Mouse (Mus musculus) myocyte (in vitro differentiated cells): ENCODE results near the gene AF067061. TPM values are rescaled to one million over a fixed set of nuclear protein-coding genes. Genes with fewer than 3 reads are reported as not detected.

Experiments
- H3K27me3 ChIP-seq: one replicate; pipeline ENCODE4 v1.6.1; 2011; ENCODE audit not compliant: control insufficient read depth, insufficient read depth, insufficient read length
- H3K36me3 ChIP-seq: one replicate; pipeline ENCODE4 v1.6.1; 2011; ENCODE audit not compliant: control insufficient read depth, insufficient read depth
- H3K4me2 ChIP-seq: one replicate; pipeline ENCODE4 v1.6.1; 2011; ENCODE audit warnings: low read depth, control low read depth
- H3K4me3 ChIP-seq: one replicate; pipeline ENCODE4 v1.5.1; 2011; ENCODE audit warnings: mild to moderate bottlenecking, control low read depth, moderate library complexity
- H3K79me2 ChIP-seq: one replicate; pipeline ENCODE4 v1.6.1; 2011; ENCODE audit not compliant: control insufficient read depth, insufficient read depth
- H3ac ChIP-seq: one replicate; pipeline ENCODE4 v1.6.1; 2011; ENCODE audit not compliant: control insufficient read depth, insufficient read length
- E2F4 ChIP-seq: IDR thresholded peaks from one replicate; pipeline ENCODE4 v1.6.1; 2011; ENCODE audit warnings: mild to moderate bottlenecking, control low read depth, moderate library complexity; ENCODE audit not compliant: insufficient read depth
- MAX ChIP-seq: IDR thresholded peaks from one replicate; pipeline ENCODE4 v1.6.1; 2011; ENCODE audit warnings: low read depth, mild to moderate bottlenecking, control low read depth
- MYOG ChIP-seq, 3 experiments: IDR thresholded peaks; one replicate each; pipeline ENCODE4 v1.6.1; 2011; ENCODE audit warnings: control low read depth in 2 of 3, low read depth in 2 of 3, mild to moderate bottlenecking in 2 of 3; ENCODE audit not compliant: insufficient read length in 2 of 3, control insufficient read depth in 1 of 3, insufficient read depth in 1 of 3
- POLR2AphosphoS2 ChIP-seq: IDR thresholded peaks from one replicate; pipeline ENCODE4 v1.6.1; 2011; ENCODE audit warnings: low read depth, control low read depth; ENCODE audit not compliant: insufficient read length
- REST ChIP-seq: IDR thresholded peaks from one replicate; pipeline ENCODE4 v1.6.1; 2011; ENCODE audit warnings: mild to moderate bottlenecking, control low read depth, moderate library complexity; ENCODE audit not compliant: insufficient read depth, insufficient read length
- SRF ChIP-seq: IDR thresholded peaks from one replicate; pipeline ENCODE4 v1.6.1; 2011; ENCODE audit warnings: low read depth; ENCODE audit not compliant: control insufficient read depth, insufficient read length
- TCF12 ChIP-seq: IDR thresholded peaks from one replicate; pipeline ENCODE4 v1.6.1; 2011; ENCODE audit warnings: mild to moderate bottlenecking, control low read depth; ENCODE audit not compliant: poor library complexity, insufficient read depth, severe bottlenecking
- USF1 ChIP-seq: IDR thresholded peaks from one replicate; pipeline ENCODE4 v1.6.1; 2011; ENCODE audit warnings: low read depth, mild to moderate bottlenecking, control low read depth, moderate library complexity
- polyA plus RNA-seq: library from polyadenylated mRNA; unstranded; fragments of >200 nt; fragmentation: generic; extraction: Trizol; gene quantifications from one replicate; pipeline ENCODE4 v1.2.1, GENCODE M21; 2012; ENCODE audit warnings: missing spikeins

The AF067061 gene
- polyA plus RNA-seq, 1 experiment = not detected

GRCm38 (mm10) chr13:120313584-120313983 is 50.7 kb downstream of the AF067061 start:
- H3ac ChIP-seq = no peak overlapping the region
- H3K27me3 ChIP-seq = no peaks in the 10 kb centered on the region
- no peak for TF ChIP-seq USF1
- TF ChIP-seq SRF = no peak
- no peak for TF ChIP-seq TCF12
- TF ChIP-seq MYOG (IDR thresholded peaks at IDR 0.05; ENCODE audit: control insufficient read depth in 1 of 3, insufficient read depth in 1 of 3, insufficient read length in 2 of 3, low read depth in 2 of 3) = no peak
- no peak for TF ChIP-seq REST
- no peak for TF ChIP-seq MAX
- no peak for TF ChIP-seq POLR2AphosphoS2
- TF ChIP-seq E2F4 = no peak
- no peaks in the 10 kb centered on the region for H3K79me2 ChIP-seq
- H3K36me3 ChIP-seq = no peaks in the 10 kb centered on the region
- no peak overlapping the region for H3K4me3 ChIP-seq
- no peak overlapping the region for H3K4me2 ChIP-seq

Other genes with a start within 250 kb of the AF067061 start
- gene Gm36079, start 236.1 kb upstream of the AF067061 start, polyA plus RNA-seq = not detected
- gene Gm21188, start 210.9 kb upstream of the AF067061 start, polyA plus RNA-seq = not detected
- gene Gm20767, start 122.9 kb upstream of the AF067061 start, polyA plus RNA-seq = not detected
- not detected for gene Gm21818, start 90.7 kb upstream of the AF067061 start, polyA plus RNA-seq
- gene Gm21762, start 47.2 kb upstream of the AF067061 start, polyA plus RNA-seq = not detected
- gene Gm21731, start 24.0 kb upstream of the AF067061 start, polyA plus RNA-seq = not detected
- gene BC147527, start 37.3 kb downstream of the AF067061 start, polyA plus RNA-seq = not detected
- not detected for gene Tcstv3, start 53.8 kb downstream of the AF067061 start, polyA plus RNA-seq